Mouse (Mus musculus) cerebellum, postnatal 25 days (tissue): ENCODE data around the gene Caml.
"Not testable (repeated sequence)": the region's sequence is repeated elsewhere in the genome, so short reads cannot be mapped to it uniquely, and the experiment has no call there.

Experiments used
- DNase-seq, 2 experiments: peaks; one replicate each; pipeline ENCODE4 v3.0.0; 2021; ENCODE audit warnings: mixed read lengths in 2 of 2

The Caml gene

GRCm38 (mm10) chr13:55622649-55623541 is at the start of gene Caml:
Caml (plus strand) TSS chr13:55623005.
- peak; percentile 90 to 91 for DNase-seq

DNA sequence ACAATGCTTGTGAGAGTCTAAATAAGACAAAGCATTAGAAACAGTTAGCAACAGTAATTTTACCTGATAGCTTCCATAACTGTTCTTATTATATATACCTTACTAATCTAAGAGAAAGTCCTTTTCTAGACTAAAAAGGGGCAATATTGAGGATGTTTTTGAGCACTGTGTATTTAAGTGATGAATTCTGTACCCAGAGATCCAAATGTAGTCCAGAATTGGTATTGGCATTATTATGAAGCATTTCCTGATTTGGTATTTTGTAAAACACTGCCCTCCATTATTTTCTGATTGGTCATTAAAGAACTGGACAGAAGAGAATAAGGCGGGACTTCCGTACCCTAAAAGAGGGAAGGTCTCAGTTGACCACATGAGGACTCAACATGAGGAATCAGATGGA is 49.4 kb upstream of the Caml start, which contains the start of gene Tmed9:
Gene Tmed9, plus strand, starts transcription at position 301 of the 400 bp plus-strand sequence.
- DNase-seq: no peak

DNA sequence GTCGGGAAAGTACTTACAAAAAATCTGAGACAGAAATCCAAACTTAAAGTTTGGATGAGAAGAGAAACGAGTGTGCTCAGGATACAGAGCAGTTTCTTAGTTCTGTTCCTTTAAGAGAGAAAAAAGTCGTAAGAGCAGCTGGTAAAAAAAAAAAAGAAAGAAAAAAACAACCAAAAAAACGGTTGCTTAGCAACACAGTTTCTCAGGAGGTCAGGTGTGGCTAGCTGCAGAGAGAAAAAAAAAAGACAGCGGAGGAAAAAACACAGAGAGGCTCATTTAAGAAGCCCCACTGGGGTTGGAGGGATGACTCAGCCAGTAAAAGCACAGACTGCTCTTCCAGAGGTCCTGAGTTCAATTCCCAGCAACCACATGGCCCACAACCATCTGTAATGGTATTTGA is 48.5 kb upstream of the Caml start:
- no peak for DNase-seq

- DNase-seq: no peak
Measured at GRCm38 (mm10) chr13:55575932-55576331, 46.9 kb upstream of the Caml start.

- not testable (repeated sequence) for DNase-seq
Measured at GRCm38 (mm10) chr13:55576872-55577271, 45.9 kb upstream of the Caml start.

DNA sequence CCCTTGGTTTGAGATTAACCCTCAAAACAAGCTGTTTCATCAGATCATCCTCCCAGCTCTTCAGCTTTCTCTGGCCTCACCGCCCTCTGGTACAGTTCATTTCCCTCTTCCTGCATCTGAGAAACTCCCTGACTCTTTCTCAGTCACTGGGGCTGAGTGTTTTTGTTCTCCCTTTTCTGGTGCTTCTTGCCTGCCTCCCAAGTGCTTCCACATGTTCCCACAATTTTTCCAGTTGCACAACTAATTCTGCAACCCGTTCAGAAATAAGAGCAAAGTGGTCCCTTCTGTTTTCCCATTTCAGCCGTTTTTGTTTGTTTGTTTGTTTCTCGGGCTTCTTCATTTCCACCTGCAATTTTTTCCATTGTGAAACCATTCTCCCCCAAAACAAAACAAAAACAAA is 44.7 kb upstream of the Caml start:
- no peak for DNase-seq

DNA sequence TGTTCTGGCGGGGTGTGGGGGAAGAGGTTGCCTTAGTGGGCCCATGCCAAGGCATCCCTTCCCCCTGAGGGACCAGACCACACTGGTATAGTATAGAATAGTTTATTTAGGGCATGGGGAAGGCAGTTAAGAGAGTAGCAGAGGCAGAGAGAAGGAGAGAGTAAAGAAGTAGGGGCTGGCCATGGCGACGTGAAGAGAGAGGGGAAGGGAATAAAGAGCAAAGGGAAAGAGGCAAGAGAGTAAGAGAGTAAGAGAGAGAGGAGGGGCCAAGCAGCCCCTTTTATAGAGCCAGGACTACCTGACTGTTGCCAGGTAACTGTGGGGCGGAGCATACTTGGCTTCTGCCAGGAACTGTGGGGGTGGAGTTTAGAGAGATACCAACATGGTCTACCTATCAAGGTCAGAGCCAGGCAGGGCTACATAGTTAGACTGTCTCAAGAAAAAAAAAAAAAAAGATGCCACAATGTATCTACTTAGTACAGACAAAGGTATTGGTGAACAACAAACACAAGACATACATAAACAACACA is 30.8 kb upstream of the Caml start:
- no peak for DNase-seq

- DNase-seq: peak; percentile 96 to 98
Measured at GRCm38 (mm10) chr13:55592512-55593253, 30.1 kb upstream of the Caml start.

- no peak for DNase-seq
Measured at GRCm38 (mm10) chr13:55593254-55593747, 29.5 kb upstream of the Caml start.

GRCm38 (mm10) chr13:55595375-55595774 is 27.4 kb upstream of the Caml start:
- peak; percentile 84 to 86 for DNase-seq

- no peak for DNase-seq
Measured at GRCm38 (mm10) chr13:55596802-55597201, 26.0 kb upstream of the Caml start.

GRCm38 (mm10) chr13:55599566-55600540 is 23.0 kb upstream of the Caml start, which contains the start of gene B4galt7:
B4galt7 (plus strand) TSS chr13:55599896.
- DNase-seq: peak; percentile 91 to 95

- DNase-seq: no peak
Measured at GRCm38 (mm10) chr13:55600657-55601056, 22.1 kb upstream of the Caml start.

- peak; percentile 89 to 93 for DNase-seq
Measured at GRCm38 (mm10) chr13:55601611-55602010, 21.2 kb upstream of the Caml start.

- no peak for DNase-seq
Measured at GRCm38 (mm10) chr13:55604606-55605005, 18.2 kb upstream of the Caml start.

DNA sequence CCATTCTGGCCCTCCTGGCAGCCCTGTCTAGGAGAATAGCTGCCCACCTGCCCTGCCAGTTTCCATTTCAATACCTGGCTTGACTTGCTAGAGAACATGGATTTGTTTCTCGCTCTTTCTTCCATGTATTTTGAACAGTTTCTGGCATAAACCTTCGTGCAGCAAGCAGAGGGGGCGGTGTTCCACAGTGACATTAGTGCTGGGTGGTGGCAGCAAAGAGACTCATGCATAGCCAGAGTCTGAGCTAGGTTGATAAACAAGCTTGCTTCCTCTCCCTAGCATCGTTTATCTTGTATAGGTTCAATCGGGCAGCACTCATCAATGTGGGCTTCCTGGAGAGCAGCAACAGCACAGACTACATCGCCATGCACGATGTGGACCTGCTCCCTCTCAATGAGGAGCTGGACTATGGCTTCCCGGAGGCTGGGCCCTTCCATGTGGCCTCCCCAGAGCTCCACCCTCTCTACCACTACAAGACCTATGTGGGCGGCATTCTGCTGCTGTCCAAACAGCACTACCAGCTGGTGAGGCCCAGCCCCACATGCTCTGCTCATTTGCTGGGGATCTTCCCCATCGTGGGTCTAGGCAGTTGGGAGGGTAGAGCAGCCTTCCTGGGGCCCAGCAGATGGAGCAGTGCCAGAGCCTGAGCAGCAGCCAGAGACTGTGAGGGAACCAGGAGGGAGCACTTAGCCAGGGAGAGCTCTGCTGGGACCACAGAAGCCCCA is 15.7 kb upstream of the Caml start:
- DNase-seq: no peak

- no peak for DNase-seq
Measured at GRCm38 (mm10) chr13:55607624-55608006, 15.2 kb upstream of the Caml start.

- no peak for DNase-seq
Measured at GRCm38 (mm10) chr13:55611996-55612395, 10.8 kb upstream of the Caml start.

DNA sequence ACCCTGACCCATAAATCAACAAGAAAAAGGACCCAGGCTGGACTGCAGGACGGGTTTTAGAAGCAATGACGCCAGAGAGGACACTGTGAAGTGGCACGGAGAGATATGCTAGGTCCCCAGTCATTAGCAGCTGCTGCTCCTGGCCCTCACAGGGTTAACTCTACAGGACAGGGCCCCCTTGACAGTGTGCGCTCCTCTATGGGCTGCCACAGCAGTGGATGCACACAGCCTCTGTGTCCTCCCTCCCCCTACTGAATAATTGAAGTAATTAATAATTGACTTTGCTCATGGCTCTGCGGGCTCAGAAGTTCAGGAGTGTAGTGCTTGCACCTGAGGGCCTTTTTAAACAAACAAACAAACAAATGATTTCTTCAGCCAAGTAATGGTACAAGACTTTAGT is 9.3 kb upstream of the Caml start:
- DNase-seq: no peak

GRCm38 (mm10) chr13:55619328-55619727 is 3.5 kb upstream of the Caml start:
- no peak for DNase-seq

DNA sequence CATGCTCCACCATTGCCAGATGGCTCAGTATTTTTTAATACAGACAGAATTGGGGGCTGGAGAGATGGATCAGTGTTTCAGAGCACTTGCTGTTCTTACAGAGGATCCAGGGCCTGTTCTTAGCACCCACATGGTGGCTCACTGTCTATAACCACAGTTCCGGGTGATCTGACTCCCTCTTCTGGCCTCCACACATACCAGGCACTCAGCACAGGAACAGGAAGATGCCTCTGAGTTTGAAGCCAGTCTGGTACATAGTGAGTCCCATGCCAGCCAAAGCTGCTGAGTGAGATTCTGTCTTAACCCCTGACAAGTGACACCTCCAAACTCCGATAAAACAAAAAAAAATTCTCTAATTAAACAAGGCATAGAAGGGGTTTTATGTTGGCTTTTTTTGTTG is 2.5 kb upstream of the Caml start:
- no peak for DNase-seq
